Mouse (Mus musculus) gastrocnemius, adult 18-20 months (tissue): ENCODE data around the gene Gpc6. TPM values are rescaled to one million over a fixed set of nuclear protein-coding genes. Genes with fewer than 3 reads are reported as not detected.

Experiments
- DNase-seq: peaks from one replicate; pipeline ENCODE4 v3.0.0; 2021; ENCODE audit warnings: low spot score
- total RNA-seq, 2 experiments: library from RNA; stranded (reverse); gene quantifications; 2 replicates each; pipeline ENCODE4 v1.2.3; 2021

Gpc6 gene
- total RNA-seq, 2 experiments from 2014 or later = 1.5 to 2.6 TPM

GRCm38 (mm10) chr14:117784960-117785359 is 859.8 kb downstream of the Gpc6 start:
- DNase-seq = no peak

GRCm38 (mm10) chr14:117785507-117786085 is 860.5 kb downstream of the Gpc6 start:
- DNase-seq = no peak

DNA sequence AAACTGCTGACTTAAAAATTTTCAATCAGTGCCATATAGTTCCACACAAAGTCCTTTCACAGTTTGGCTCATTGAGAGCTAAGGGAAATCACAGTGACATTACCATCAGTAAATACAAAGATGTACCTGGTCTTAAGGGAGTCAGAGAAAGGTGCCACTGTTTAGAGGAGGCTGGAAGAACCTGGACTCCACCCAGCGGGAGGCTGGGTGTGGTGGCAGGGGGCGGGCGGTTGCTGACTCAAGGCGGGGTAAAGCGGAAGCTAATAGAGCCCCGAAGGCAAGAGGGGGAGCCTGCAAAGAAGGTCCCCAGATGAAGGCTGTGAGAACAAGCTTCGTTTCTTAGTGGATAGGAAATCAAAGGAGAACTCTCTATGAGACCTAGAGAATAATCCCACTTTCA is 861.5 kb downstream of the Gpc6 start:
- DNase-seq = no peak

GRCm38 (mm10) chr14:117794874-117795273 is 869.8 kb downstream of the Gpc6 start:
- no peak for DNase-seq

GRCm38 (mm10) chr14:117796661-117797060 is 871.5 kb downstream of the Gpc6 start:
- DNase-seq = no peak

DNA sequence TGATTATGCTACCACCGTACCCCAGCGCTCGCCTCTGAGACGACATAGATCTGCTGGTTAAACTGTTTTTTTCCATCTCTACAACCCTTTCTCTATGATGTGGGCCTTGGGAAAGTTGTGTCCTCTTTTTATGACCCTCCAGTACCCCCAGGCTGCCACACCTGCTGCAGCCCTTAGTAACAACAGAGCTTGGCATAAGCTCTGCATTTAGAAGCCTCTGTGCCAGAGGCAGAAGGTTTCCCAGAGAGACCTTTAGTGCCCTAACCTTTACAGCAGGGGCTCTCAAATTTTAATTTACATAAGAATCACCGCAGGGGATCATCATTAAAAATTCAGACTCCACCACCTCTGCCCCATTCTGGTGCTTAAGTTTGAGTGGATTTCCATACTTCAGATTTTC is 875.3 kb downstream of the Gpc6 start:
- no peak for DNase-seq

DNA sequence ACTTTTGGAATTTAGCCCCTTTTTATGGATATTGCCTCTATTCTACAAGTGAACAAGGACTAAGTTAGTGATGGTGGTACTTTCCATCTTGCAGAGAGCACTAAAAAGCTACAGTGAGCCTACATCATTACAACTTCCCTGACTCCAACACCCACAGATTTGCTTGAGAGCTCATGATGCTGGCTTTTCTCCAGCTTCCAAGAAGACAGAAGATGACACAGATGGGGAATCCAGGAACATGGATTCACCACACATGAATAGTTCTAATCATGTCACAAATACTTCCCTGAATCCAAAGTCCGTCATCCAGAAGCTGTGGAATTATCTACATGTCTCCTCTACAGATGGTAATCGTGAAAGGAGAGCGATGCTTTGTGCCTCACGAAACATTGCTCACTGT is 882.7 kb downstream of the Gpc6 start:
- DNase-seq = no peak

DNA sequence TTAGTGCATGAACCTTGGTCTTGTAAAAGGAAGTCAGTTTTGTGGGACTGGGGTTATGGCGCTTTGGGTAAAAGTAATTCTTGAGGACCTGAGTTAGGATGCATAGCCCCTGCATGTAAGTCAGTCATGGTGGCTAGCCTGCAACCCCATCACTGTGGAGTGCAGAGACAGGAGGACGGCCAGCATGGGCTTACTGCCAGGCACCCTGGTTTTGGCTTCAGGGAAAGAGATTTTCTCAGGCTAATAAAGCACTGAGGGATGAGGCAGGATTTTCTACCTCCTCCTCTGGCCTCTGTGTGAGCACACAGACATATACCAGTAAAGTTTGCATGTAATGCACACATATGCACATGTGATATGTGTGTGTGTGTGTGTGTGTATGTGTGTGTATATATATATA is 883.2 kb downstream of the Gpc6 start:
- no peak for DNase-seq

DNA sequence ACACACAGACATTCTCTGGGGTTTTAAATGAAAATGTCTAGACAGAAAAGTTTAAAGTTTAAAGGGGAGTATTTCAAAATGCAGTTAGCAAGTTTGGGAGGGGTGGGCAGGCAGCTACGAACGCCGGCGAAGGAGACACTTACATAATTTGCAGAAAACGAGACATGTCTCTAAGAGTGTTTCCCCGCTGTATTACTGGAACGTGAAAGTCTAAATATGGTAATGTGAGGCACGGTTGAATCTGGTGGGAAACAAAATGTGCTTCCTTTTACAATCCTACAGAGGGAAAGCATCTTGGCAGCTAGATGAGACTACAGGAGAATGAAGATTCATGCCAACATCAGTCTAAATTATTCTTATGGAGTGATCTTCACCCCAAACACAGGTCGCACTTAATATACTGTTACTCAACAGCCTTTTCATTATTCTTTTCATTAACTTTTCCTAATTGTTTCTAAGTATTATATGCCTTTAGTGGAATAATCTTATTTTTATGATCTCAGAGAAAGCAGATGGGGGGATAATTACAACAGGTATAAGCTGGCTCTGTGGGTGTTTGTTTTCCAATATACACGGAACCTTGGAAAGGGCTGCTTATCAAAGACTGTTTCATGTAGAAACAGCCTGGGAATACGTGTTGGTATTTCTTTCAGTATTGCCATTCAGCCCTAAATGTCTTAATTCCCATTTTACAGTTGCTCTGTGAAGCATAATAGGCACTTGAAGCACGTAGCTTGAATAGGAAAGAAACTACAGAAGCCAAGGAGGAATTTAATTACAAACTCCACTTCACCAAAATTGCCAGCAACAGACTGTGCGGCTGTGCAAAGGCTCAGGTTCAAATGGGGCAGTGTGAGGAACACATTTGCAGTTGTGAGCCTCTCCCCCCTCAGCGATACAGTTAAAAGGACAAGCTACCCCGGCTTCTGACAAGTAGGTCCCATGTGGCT is 885.5 kb downstream of the Gpc6 start:
- no peak for DNase-seq

- DNase-seq = no peak
Observed at GRCm38 (mm10) chr14:117813473-117813872, 888.4 kb downstream of the Gpc6 start.

GRCm38 (mm10) chr14:117816008-117816407 is 890.9 kb downstream of the Gpc6 start:
- DNase-seq = no peak

DNA sequence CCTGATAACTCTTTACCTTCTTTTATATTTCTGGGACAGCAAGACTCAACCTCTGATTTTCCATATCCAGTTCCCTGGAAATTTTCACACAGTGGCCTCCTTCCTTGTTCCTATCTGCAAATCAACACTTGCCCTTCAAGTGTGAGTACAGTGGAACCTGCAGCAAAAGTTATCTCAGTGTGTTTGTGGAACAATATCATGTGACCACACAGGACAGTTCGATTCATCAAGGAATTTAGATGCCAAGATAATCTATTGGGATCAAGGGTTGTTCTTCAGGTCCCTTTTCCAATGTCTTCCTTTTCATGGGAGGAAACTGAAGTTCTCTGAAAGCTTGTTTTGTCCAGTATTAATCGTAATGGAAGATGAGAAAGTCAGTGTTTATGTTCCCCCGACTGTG is 891.6 kb downstream of the Gpc6 start:
- DNase-seq = no peak

DNA sequence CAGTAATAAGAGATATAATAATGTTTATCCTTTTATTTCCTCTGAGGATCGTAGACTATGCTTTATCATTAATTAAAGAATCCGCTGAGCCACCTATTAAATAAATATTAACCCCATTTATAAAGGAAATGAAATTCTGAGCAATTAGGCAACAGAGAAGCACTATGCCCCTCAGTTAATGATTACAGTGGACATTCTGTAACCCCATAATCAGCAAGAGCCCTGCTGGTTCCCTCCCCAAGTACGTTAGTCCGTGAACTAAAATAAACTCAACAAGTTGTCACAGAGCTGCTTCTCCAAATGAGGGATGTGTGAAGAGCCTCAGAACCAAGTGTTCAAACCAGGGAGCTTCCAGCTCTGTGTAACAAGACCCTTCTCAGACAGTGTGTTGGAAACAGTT is 892.1 kb downstream of the Gpc6 start:
- DNase-seq = no peak

DNA sequence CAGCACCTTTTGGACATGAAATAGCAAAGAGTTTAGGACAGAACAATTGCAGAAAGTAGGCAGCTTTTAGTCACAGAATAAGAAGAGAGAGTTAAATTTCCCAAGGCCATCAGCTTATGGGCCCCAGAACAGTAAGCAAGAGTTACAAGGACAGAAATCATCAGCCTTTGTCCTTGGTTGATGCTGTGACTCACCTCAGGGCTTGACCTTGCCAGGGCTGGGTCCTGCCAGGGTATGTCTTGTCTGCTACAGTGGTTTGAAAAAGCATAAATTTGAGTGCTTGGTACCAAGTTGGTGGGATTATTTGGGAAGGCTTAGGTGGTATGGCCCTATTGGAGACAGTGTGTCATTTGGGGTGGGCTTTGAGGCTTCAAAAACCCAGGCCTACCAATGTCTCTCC is 899.4 kb downstream of the Gpc6 start:
- no peak for DNase-seq

DNA sequence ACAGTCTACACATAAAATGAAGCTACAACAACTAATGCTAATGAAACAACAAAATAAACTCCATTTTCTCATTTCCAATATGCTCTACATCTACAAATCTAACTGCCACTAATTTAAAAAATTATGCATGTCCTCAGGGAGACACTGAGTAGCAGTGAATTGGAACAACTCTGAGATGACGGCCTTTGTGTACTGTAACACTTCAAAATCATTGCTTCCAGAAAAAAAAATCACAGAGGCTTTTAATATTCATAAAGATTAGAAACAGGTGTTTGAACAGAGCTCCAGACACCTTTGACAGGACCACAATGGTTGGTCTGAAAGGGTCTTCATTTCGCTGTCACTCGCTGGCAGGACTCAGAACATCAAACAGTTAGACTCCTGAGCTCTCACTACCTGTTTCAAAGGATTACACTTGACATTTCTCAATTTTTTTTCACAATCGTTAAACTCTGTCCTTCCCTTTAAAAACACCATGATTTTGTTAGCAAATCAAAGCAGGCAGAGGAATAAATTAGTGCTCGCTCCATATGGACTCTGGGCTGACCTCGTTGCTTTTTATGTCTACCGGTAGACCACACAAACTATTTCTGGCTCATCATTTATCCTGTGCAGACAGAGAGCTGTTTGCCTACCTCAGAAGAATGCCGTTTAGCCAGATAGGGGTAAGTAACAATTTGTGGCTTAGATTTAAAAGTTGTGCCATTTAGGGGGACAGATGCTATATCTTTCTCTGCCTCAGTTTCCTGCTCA is 901.4 kb downstream of the Gpc6 start:
- no peak for DNase-seq

DNA sequence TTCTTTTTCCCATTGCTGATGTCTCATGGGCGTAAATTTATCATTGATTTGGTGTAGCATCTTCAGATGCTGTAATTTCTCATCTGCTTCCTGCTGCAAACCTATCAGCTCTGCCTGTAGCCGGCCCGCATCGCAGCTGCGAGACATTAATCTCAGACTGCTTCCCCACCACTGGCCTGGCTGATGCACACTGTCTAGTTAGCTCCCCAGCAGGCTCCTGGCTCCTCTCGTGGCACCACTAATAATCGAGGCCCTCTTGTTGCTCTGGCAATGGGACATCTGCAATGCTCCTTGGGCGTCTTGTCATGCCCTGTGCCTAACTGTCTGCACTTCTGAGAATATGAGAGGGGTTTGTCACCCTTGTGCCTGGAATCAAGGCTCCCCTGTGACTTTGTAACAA is 906.2 kb downstream of the Gpc6 start:
- DNase-seq = no peak

DNA sequence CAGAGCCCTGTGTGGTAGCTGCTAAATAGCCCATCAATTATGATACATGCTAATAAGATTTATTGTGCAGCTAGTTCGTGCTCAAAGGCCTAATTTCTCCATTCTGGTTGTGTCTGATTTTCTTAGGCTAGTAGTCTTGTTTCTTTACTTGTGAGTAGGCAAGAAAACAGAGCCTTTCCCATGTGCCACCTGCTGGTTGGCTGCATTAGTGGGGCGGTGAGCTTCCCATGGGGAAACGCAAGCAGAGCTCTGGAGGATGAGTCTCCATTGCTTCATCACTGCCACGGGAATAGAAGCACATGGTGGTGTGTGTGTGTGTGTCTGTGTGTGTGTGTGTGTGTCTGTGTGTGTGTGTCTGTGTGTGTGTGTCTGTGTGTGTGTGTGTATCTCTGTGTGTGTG is 906.6 kb downstream of the Gpc6 start:
- no peak for DNase-seq

DNA sequence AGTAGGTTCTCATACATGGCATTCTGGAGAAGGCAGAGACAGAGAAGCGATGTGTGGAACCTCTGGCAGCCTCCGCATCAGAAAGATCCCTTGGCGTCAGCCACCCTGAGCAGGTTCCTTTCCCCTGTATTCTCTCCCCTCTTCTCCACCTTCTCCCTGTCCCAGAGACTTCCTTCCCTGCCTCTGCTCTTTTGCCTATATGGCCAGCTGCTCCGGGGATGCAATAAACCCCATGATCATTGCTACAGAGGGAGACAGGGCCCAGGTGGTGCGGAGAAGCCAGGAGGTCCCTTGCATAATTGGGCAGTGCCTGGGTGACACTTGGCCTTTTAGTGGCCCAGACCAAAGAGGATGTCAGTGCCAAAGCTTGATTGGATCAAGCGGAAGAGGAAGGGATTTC is 910.4 kb downstream of the Gpc6 start:
- no peak for DNase-seq

DNA sequence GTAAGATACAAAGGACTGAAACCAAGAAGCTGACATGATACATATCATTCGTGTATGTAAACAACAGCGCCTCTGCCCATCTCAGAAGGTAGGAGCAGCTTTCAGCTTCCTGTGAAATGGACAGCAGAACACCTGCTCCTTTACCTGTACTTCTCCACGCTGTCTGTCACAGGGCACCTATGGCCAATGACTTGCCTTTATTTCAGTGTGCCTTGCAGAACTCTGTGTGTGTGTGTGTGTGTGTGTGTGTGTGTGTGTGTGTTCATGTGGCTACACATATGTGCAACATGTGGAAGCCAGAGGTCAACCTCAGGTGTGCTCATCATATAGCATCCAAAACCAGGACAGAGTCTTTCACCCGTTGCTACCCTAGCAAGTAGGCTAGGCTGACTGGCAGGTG is 911.9 kb downstream of the Gpc6 start:
- DNase-seq = no peak

DNA sequence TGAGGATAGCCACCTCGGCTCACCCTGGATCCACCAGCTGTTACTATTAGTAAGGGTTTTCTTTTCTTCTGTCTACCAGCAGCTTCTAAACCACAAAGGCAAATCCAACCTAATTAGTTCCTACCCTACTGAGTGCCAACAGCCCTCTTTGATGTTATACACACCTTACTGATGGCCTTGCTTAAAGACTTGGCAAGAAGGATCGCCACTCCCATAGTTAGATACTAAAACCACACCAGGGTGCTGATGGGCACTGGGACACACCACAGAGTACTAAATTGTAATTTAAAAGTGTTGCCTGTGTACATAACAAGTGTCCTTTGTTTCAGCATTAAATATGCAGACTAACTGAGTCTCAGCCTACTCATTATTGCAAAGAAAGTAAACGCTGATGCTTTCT is 912.6 kb downstream of the Gpc6 start:
- no peak for DNase-seq

DNA sequence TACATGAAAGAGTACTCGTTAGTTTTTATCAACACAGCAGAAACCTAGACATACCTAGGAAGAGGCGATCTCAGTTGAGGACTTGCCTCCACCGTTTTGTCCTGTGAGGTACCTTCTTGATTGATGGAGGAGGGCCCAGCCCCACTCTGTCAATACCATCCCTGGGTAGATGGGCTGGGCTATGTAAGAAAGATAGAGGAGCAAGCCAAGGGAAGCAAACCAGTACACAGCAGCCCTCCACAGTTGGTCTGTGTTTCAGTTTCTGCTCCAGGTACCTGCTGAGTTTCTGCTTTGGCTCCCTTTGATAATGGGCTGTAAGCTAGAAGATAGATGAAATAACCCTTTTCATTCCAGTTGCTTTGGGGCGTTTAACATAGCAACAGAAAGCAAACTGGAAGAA is 916.1 kb downstream of the Gpc6 start:
- no peak for DNase-seq

DNA sequence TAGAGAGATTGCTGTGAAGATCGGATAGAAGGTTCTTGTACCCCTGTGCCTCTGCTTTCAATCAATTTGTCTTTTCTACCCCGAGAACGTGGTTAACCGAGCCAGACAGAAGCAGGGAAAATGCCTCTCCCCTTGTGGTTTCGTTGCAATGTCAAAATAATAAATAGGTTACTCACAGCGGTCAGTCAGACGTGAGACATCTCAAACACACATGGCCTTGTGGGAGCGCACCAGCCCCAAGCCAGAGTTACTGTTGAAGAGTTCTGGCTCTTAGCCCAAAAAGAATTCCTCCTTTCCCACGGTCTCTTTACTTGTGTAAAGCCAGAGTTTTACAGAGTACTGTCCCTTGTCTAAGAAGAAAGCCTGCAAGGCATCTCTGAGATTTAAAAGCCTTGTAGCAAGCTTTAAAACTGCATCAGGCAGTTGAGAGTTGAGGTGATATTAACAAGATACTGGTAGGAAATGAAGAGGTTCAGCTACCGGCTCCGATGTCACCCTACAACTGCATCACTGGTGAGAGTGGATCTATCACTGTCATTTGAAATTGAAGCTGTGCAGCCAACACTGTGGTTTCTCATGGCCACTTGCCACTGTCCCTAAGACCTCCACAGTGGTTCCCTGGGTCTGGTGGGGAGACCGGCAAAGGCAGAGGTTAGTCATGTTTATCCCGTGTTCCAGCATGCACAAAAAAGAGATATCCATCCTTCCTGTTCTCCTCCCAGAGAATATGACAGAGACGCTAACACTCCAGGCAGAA is 916.9 kb downstream of the Gpc6 start:
- no peak for DNase-seq
